10 mouse cellular contexts compared by ENCODE assay signal in the genomic region with DNA sequence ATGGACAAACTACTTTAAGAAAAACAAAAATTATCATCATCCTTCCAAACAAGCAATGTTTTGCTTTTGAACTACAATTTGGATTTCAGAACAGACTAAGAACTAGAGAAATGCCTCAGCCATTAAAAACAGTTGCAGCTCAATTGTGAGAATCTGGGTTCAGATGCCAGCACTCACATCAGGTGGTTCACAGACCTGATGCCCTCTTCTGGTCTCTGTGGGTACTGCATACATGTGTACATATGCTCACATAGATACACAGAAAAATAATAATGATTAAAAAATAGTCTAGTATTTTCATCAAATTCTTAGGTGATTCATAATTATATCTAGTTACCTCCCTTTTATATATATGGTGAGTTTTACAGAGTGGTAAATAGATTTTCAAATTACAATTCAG.
DNase-seq lines count a peak whose midpoint lies in the region; ATAC-seq and TF ChIP-seq lines count a peak whose summit lies in the region.
"Had no signal": no experiment of that assay in that cellular context is flagged by ENCODE, and none has a peak within 500 bp of the region (broad histone marks: within the 10 kb centered on the region; RNA-seq: fewer than 3 reads in every experiment).

No protein-coding gene starts in this region.

- no peaks in the 10 kb centered on the region for H3K9me3 ChIP-seq in liver, embryonic 14.5 days (ENCODE audit: control insufficient read depth, low read length)

- peak; percentile 33 for DNase-seq in embryo, embryonic 10 days (ENCODE audit: low spot score)
- no peak for DNase-seq in embryo, embryonic 9.5 days (ENCODE audit: extremely low spot score)
- DNase-seq in liver, embryonic 14.5 days (ENCODE audit: low read depth in 3 of 3, low spot score in 3 of 3) = no peak
- no peak for DNase-seq in liver
- peak; percentile 2 for DNase-seq in MEL-GATA-1-ER (ENCODE audit: extremely low read depth, low read depth)
- peak; percentile 27 to 41 for DNase-seq in natural killer cell, adult 2 months (ENCODE audit: low spot score in 2 of 2)
- no peak for DNase-seq in left cerebral cortex, adult 18-20 months (ENCODE audit: low spot score in 2 of 2)
- no peak for DNase-seq in gastrocnemius, postnatal 25 days
- DNase-seq: gastrocnemius, postnatal 36 days had no signal

- H3K9ac ChIP-seq in liver, embryonic 14.5 days (replicated peaks) = no peak overlapping the region

- H3K27ac ChIP-seq in liver, embryonic 14.5 days = no peak overlapping the region

- peaks cover 13% of the 10 kb centered on the region for H3K36me3 ChIP-seq in liver, embryonic 14.5 days (replicated peaks; ENCODE audit: control insufficient read depth, insufficient read depth, low read depth)

- H3K4me2 ChIP-seq in liver, embryonic 14.5 days (ENCODE audit: low read depth) = no peak overlapping the region

- TF ChIP-seq EP300 in liver, embryonic 14.5 days (IDR thresholded peaks at IDR 0.05; ENCODE audit: low read depth) = no peak

- ATAC-seq in liver, embryonic 14.5 days (ENCODE audit: insufficient read depth) = no peak

- H3K4me3 ChIP-seq in liver, embryonic 14.5 days (ENCODE audit: insufficient read depth in 1 of 2, low read depth in 2 of 2, low read length in 2 of 2) = no peak overlapping the region
- H3K4me3 ChIP-seq: erythroblast, embryonic 14.5 days had no signal

- peak; percentile 45 for TF ChIP-seq CTCF in liver, embryonic 14.5 days (IDR thresholded peaks at IDR 0.05; ENCODE audit: low read depth)

- no peaks in the 10 kb centered on the region for H3K27me3 ChIP-seq in liver, embryonic 14.5 days (ENCODE audit: control insufficient read depth, insufficient read depth, low read length)

- no peaks in the 10 kb centered on the region for H3K4me1 ChIP-seq in liver, embryonic 14.5 days (replicated peaks; ENCODE audit: control insufficient read depth in 2 of 2, insufficient read depth in 2 of 2, low read length in 1 of 2)

Comparison
In these comparisons a context has a peak if more than half of its experiments do, and no peak if none do; other contexts are left out.
1. DNase-seq: peak in embryo, embryonic 10 days (single experiment), MEL-GATA-1-ER (single experiment) and natural killer cell, adult 2 months (2 of 2); none in embryo, embryonic 9.5 days (single experiment), liver, embryonic 14.5 days (0 of 3), liver (single experiment), left cerebral cortex, adult 18-20 months (0 of 2) and gastrocnemius, postnatal 25 days (single experiment).